Mouse (Mus musculus) mature B cell (primary cell): Measurements from ENCODE around the gene Taf5l.
"Not testable (repeated sequence)": the region's sequence is repeated elsewhere in the genome, so short reads cannot be mapped to it uniquely, and the experiment has no call there.

Experiments
- in situ Hi-C: fragments of 300-500 bp; cut with MboI; formaldehyde crosslinking; loops from 2 replicates; pipeline ENCODE4 v1.14.3; 2019

Taf5l gene

DNA sequence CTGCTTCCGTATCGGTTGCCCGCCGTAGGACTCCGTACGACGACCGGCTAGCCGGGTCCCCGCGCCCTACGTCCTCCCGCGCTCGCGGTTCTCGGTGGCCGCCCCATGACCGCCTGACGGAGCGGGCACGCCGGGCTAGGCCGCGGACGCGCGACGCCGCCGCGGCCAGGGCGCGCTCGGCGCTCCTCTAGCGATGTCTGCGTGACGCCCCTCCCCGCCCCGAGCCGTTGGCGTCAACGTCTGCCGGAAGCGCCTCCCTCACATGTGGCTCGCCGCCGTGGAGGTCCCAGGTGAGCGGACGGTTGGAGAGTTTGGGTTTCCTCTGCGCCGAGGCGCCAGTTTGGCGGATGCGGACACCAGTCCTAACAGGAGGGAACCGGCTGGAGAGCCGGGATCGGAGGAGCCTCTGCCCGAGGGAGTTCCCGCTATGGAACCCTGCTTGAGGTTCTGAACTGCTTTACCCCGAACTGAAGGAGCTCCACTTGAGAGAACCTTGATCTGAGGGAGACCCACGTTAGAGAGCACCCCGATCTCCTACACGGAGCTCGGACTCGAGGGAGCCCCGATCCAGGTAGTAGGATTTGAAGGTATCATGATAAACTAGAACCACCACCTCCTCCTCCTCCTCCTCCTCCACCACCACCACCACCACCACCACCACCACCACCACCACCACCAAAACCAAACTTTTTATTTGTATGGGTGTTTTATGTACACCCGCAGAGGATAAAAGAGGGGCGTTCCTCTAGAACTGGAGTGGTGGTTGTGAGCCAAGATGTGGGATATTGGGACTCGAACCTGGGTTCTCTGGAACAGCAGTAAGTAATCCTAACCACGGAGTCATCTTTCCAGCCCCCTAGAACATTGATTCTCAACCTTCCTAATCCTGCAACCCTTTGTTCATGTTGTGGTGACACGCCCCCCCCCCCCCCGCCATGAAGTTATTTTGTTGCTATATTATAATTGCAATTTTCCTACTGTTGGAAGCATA is at the start of gene Taf5l, which contains the start of gene Urb2:
TSS of gene Taf5l (minus strand) at position 161 of the 991 bp plus-strand sequence.
TSS of gene Urb2 (plus strand) at position 272 of the 991 bp plus-strand sequence.
- in situ Hi-C loops = no loop called here

DNA sequence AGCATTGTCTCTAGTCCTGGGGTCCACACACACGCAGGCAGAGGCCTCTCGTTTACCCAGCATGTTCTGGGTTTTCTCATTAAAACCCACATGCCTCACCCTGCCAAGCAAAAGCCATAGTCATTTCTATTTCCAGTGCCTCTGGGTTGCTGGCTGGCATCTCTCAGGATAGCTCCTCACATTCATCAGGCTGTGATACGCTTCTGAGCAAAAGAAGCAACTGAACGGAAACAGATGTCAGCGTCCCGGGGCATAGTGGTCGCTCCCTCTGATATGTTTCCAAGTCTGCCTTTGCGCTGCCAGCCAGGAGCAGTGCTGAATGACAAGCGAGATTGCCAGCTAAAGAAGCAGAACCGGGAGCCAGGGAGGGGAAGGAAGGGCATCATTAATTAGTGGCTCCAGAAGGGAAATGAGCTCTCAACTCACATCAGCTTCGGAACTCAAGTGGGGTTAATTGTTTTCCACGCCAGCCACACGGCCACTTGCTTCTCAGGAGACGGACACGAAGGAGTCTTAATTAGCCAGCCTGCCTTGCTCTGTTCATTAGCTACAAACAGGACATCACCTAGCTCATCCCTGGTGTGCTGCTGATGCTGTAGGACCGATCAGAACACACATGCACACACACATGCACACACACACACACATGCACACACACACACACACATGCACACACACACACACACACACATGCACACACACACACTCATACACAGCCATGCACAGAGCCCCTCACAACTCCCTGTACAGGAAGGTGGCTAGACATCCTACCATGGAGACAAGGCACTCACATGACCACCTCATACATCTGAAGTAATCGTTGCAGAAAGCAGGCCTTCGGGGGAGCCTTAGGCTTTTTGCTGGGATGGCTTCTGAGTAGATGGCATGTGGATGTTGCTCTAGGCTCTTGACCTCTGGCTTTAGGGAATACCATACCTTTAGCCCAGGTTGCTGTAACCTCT is 49.4 kb upstream of the Taf5l start:
- in situ Hi-C loops = no loop called here

DNA sequence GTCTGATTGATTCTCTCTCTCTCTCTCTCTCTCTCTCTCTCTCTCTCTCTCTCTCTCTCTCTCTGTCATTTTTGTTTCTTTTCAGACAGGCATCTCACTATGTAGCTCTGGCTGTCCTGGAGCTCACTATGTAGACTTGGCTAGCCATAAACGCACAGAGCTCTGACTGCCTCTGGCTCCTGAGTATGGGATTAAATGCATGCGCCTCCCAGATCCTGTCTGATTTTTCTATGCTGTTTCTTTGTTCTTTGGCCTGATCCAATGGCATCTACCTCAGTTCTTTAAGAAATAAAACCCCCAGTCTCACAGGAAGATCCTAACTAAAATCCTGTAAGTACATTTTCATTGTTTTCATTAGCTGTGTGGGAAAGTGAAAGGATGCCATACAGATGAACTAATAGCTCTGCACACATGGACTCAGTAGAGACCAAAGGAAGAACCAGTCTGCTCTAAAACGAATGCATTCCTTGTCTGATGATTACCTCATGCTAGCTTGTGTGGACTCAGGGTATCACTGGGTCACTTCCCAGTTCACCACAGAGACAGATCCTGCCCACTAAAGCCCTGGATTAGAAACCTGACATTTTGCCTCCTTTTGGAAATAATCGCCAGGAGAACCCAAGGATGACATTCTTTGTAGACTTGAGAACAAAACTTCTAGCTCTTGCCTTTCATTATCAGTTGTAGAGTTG is 46.0 kb upstream of the Taf5l start:
- in situ Hi-C loops = no loop called here

GRCm38 (mm10) chr8:124066325-124067058 is 45.3 kb upstream of the Taf5l start:
- in situ Hi-C loops = no loop called here

DNA sequence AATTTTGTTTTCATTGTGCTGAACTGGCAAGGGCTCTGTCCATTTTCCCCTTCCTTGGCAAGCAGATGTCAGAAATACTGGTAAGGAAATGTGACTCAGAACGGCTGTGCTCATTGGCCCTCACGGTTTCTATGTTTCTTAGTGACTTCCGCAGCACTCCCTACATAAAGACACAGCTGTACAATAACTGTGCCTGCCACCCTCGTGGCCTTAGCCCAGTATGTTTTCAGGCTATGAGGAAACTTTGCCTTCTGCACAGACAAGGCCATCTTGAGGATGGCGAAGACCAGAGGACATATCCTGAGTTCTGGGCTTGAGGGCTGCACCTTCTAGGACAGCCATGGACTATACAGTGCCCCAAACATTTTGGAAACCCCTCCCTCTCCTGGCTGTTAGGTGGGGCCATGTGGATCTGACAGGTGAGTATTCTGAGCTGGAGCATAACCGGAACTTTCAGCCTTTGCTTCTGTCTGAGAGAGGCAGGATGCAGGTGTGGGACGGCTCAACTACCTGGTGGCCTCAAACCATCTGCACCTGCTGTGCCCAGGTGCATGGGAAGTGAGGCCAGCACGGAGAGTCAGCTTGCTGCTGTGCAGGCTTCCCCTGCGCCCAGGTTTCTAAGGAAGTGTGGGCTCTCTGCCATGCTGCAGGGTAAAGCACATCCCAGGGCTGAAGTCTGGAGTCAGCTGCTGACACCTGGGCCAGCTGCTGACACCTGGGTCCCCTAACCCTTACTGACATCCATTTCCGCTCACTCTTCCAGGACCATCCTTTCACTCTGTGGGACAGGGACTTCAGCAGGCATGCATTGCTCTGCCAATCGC is 35.8 kb upstream of the Taf5l start:
- in situ Hi-C loops = loop anchor here (10.0 kb wide), 1 partner anchor 288 kb away; no protein-coding TSS in a partner anchor

GRCm38 (mm10) chr8:124052568-124052967 is 31.4 kb upstream of the Taf5l start:
- in situ Hi-C loops = loop anchor here (10.0 kb wide), 1 partner anchor 292 kb away; no protein-coding TSS in a partner anchor

DNA sequence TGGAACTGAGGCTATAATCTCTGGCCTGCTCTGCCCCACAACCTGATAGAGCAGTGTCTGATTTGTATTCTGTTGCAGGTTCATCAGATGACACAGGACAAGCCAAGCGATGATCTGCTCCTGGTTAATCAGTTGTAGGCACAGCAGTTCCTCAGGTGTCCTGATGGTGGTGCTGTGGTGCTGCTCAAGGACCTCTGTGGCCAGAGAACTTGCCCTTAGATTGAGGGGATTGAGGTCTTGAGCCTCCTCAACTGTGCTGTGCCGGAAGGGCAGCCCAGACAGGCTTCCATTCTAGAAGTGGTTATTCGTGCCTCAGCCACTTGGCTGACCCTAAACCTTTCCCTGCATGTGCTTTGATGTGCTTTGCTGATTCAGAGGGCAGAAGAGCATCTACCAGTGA is 30.9 kb upstream of the Taf5l start:
- in situ Hi-C loops = loop anchor here (10.0 kb wide), 1 partner anchor 293 kb away; no protein-coding TSS in a partner anchor

- in situ Hi-C loops = no loop called here
These were observed 24.7 kb upstream of the Taf5l start for GRCm38 (mm10) chr8:124045856-124046255.

- in situ Hi-C loops = no loop called here
These were observed 23.7 kb upstream of the Taf5l start for GRCm38 (mm10) chr8:124044931-124045330.

- in situ Hi-C loops = no loop called here
These were observed 23.2 kb upstream of the Taf5l start for GRCm38 (mm10) chr8:124044421-124044820.

DNA sequence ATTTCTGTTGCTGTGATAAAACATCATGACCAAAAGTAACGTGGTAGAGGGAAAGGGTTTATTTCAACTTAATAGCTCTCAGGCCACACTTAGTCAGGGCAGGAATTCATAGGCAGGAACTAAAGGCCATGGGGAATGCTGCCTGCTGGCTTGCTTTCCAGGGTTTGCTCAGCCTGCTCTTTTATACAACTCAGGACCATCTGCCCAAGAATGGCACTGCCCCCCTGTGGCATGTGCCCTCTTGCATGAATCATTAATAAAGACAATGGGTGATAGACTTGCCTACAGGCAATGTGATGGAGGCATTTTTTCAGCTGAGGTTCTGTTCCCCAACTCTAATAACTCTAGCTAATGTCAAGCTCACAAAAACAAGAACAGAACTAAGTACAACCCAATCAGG is 21.0 kb upstream of the Taf5l start:
- in situ Hi-C loops = no loop called here

DNA sequence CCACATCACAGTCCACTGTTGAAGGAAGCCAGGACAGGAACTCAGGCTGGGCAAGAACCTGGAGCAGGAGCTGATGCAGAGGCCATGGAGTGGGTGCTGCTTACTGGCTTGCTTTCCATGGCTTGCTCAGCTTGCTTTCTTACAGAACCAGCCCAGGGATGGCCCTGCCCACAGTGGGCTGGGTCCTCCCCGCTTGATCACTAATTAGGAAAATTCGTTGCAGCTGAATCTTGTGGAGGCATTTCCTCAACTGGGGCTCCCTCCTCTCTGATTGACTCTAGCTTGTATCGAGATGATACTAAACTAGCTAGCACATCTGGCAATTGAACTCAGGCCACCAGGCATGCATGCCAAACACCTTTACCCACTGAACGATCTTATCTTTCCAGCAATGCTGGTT is 18.2 kb upstream of the Taf5l start:
- in situ Hi-C loops = no loop called here

DNA sequence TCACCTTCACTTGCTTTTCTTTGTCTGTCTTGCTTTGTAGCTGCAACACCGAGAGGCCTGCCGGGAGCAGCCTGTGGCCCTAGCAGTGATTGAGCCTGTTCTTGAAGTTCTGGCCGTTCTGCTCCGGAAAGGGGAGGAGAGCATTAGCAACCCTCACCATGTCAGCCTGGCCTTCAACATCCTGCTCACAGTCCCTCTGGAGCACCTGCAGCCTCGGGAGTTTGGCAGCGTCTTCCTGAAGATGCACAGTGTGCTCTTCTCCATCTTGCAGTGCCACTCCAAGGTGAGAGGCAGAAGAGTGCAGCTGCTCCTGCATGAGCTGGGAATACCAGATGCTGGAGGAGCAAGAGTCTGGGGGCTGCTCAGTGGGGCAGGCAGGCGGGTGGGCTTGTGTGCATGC is 16.9 kb upstream of the Taf5l start:
- in situ Hi-C loops = no loop called here

- in situ Hi-C loops = no loop called here
These were observed 12.2 kb upstream of the Taf5l start for GRCm38 (mm10) chr8:124033400-124033799.

- in situ Hi-C loops = no loop called here
These were observed 6.6 kb upstream of the Taf5l start for GRCm38 (mm10) chr8:124027831-124028230.

- in situ Hi-C loops = not testable (repeated sequence)
These were observed 5.1 kb upstream of the Taf5l start for GRCm38 (mm10) chr8:124026265-124026664.

- in situ Hi-C loops = no loop called here
These were observed 559 bp downstream of the Taf5l start for GRCm38 (mm10) chr8:124020439-124021236.

DNA sequence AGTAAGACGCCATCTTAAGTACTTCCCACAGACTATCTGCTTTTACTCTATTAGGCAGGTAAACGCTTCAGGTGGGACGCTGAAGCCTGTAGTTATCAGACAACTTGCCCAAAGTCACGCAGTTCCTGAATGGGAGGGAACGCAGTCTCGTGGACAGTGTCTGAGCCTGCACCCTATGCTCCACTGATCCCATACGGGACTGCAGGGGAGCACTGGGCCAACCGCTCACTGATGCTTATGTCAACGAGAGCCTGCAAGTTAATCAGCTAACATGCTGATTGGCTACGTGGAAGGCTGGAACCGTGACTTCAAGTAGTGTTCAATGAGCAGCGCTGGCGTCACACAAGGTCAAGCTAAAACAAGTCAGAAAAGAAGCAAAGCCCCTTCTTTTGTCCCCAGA is 1.4 kb downstream of the Taf5l start:
- in situ Hi-C loops = no loop called here

DNA sequence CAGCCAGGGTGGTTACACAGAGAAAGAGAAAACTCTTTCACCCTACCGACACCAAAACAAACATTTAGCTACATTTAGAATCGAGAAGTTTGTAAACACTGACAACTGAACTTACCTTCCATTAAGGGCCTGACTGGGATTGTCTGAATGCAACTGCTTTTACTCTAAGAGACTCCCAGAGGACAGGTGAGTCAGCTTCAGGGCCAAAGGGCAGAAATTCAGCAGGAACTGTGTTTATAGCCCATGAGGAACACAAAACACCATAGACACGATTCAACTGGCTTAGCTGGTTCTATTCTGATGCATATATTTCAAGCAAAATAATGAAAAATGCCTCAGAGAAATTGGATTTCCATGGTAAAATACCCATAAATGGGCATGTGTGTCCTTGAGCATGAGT is 6.4 kb downstream of the Taf5l start:
- in situ Hi-C loops = no loop called here
